Mouse (Mus musculus) olfactory bulb, adult 2 months (tissue): ENCODE data around the gene Faiml. TPM values are rescaled to one million over a fixed set of nuclear protein-coding genes. Genes with fewer than 3 reads are reported as not detected.

Experiments
- H3K27ac ChIP-seq: fragments of 200-500 bp; 2 replicates; pipeline ENCODE4 v1.5.1; 2012; ENCODE audit warnings: low read depth, low read length; ENCODE audit not compliant: insufficient read depth
- H3K4me1 ChIP-seq: fragments of 200-500 bp; 2 replicates; pipeline ENCODE4 v1.6.1; 2012; ENCODE audit warnings: low read length; ENCODE audit not compliant: control insufficient read depth, insufficient read depth
- H3K4me3 ChIP-seq: fragments of 200-500 bp; 2 replicates; pipeline ENCODE4 v1.5.1; 2012; ENCODE audit warnings: mild to moderate bottlenecking, low read depth, low read length, moderate library complexity; ENCODE audit not compliant: insufficient read depth
- CTCF ChIP-seq: fragments of 200-500 bp; IDR thresholded peaks from 2 replicates; pipeline ENCODE4 v1.5.1; 2012; ENCODE audit warnings: low read depth, mild to moderate bottlenecking, low read length, moderate library complexity; ENCODE audit not compliant: insufficient read depth
- POLR2A ChIP-seq: fragments of 200-500 bp; IDR thresholded peaks from 2 replicates; pipeline ENCODE4 v1.6.1; 2012; ENCODE audit warnings: mild to moderate bottlenecking, low read depth, low read length, moderate library complexity; ENCODE audit not compliant: insufficient read depth
- WGBS: fragments of 180-500 bp; shearing (Covaris S2); methylation state at CpG from one replicate; pipeline ENCODE4 v1.1.7; 2018; 5-methylcytosine and 5-hydroxymethylcytosine counted together
- polyA plus RNA-seq: library from polyadenylated mRNA; stranded (reverse); fragments of >200 nt; gene quantifications from 2 replicates; pipeline ENCODE4 v1.2.4, GENCODE M21; 2012; ENCODE audit warnings: low replicate concordance; ENCODE audit not compliant: missing spikeins, insufficient read depth, insufficient read length

Gene Faiml
- polyA plus RNA-seq, 1 experiment, result not detected

- Histone ChIP-seq H3K4me1 (peaks cover 3% of the 10 kb centered on the region; the same call in 1 of the 2 replicates), H3K4me3 (peak overlapping the region; percentile 85), H3K27ac (no peak overlapping the region)
- WGBS, result 7% methylated on average over 17 of the region's 17 CpGs
- TF ChIP-seq POLR2A (no peak), CTCF (no peak)
Observed at GRCm38 (mm10) chr9:99242533-99243189, 5.6 kb upstream of the Faiml start.

GRCm38 (mm10) chr9:99242035-99242434 is 5.0 kb upstream of the Faiml start:
- Histone ChIP-seq H3K4me1 (peaks cover 3% of the 10 kb centered on the region; the same call in 1 of the 2 replicates), H3K4me3 (no peak overlapping the region), H3K27ac (no peak overlapping the region)
- TF ChIP-seq POLR2A (no peak), CTCF (no peak)
- WGBS, result 2% methylated on average over 7 of the region's 7 CpGs

GRCm38 (mm10) chr9:99240571-99240970 is 3.5 kb upstream of the Faiml start:
- no peak overlapping the region for H3K4me3 ChIP-seq
- WGBS, result 86% methylated on average over 5 of the region's 5 CpGs

GRCm38 (mm10) chr9:99239256-99239655 is 2.2 kb upstream of the Faiml start:
- 84% methylated on average over 1 of the region's 1 CpGs for WGBS
- H3K4me1 ChIP-seq, result no peaks in the 10 kb centered on the region
- H3K27ac ChIP-seq, result no peak overlapping the region
- H3K4me3 ChIP-seq, result no peak overlapping the region
- TF ChIP-seq POLR2A, result no peak
- no peak for TF ChIP-seq CTCF

More at GRCm38 (mm10) chr9:99240571-99240970, 3.5 kb upstream of the Faiml start:
- H3K4me1 ChIP-seq, result no peaks in the 10 kb centered on the region
- TF ChIP-seq CTCF (no peak), POLR2A (no peak)
- H3K27ac ChIP-seq, result no peak overlapping the region

GRCm38 (mm10) chr9:99238276-99238675 is 1.2 kb upstream of the Faiml start:
- TF ChIP-seq CTCF, result no peak
- TF ChIP-seq POLR2A, result no peak
- Histone ChIP-seq H3K4me1 (no peaks in the 10 kb centered on the region), H3K4me3 (no peak overlapping the region), H3K27ac (no peak overlapping the region)
- 89% methylated on average over 10 of the region's 10 CpGs for WGBS

- H3K27ac ChIP-seq, result no peak overlapping the region
- no peak for TF ChIP-seq CTCF
- no peak for TF ChIP-seq POLR2A
- 82% methylated on average over 14 of the region's 14 CpGs for WGBS
- H3K4me3 ChIP-seq, result no peak overlapping the region
- H3K4me1 ChIP-seq, result no peaks in the 10 kb centered on the region
Observed at GRCm38 (mm10) chr9:99229450-99229849, 7.6 kb downstream of the Faiml start.

GRCm38 (mm10) chr9:99224583-99224982 is 12.5 kb downstream of the Faiml start:
- no peak for TF ChIP-seq POLR2A
- TF ChIP-seq CTCF, result no peak
- no peak overlapping the region for H3K27ac ChIP-seq
- WGBS, result 52% methylated on average over 3 of the region's 3 CpGs

GRCm38 (mm10) chr9:99221636-99222035 is 15.4 kb downstream of the Faiml start:
- no peak overlapping the region for H3K4me3 ChIP-seq
- 90% methylated on average over 4 of the region's 4 CpGs for WGBS
- no peak overlapping the region for H3K27ac ChIP-seq
- TF ChIP-seq CTCF, result no peak
- TF ChIP-seq POLR2A, result no peak
- no peaks in the 10 kb centered on the region for H3K4me1 ChIP-seq

More at GRCm38 (mm10) chr9:99224583-99224982, 12.5 kb downstream of the Faiml start:
- Histone ChIP-seq H3K4me1 (no peaks in the 10 kb centered on the region), H3K4me3 (no peak overlapping the region)

GRCm38 (mm10) chr9:99217999-99218719 is 18.9 kb downstream of the Faiml start:
- Histone ChIP-seq H3K4me3 (no peak overlapping the region), H3K4me1 (no peaks in the 10 kb centered on the region), H3K27ac (no peak overlapping the region)
- TF ChIP-seq POLR2A, result no peak
- no peak for TF ChIP-seq CTCF
- WGBS, result 56% methylated on average over 6 of the region's 6 CpGs

- Histone ChIP-seq H3K4me3 (no peak overlapping the region), H3K4me1 (no peaks in the 10 kb centered on the region), H3K27ac (no peak overlapping the region)
- no peak for TF ChIP-seq CTCF
- no peak for TF ChIP-seq POLR2A
- 79% methylated on average over 2 of the region's 2 CpGs for WGBS
Observed at GRCm38 (mm10) chr9:99216182-99216581, 20.9 kb downstream of the Faiml start.
